In the genomic region with DNA sequence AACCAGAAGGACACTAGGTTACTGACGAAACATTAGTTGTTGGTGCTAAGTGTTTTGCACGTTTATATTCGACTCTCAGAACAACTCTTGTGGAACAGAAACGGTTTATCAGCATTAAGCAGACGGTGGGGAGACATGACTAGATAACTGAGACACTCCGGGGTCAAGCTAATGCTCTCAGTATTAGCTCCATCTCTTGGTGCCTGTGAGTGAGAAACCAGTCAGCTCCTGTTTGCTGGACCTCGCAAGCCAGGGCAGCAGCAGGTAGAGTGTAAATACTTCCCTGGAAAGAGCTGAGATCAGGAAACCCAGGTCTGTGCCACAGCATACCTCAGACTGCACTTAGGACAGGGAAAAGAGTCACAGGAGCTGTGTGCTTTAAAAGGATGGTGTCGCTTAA, we compare ENCODE assay signal across 20 mouse cellular contexts. TPM values are rescaled to one million over a fixed set of nuclear protein-coding genes. Genes with fewer than 3 reads are reported as not detected.
A peak's percentile ranks its signal among the peaks of the same experiment; 100 is the strongest.
DNase-seq lines count a peak whose midpoint lies in the region; ATAC-seq and TF ChIP-seq lines count a peak whose summit lies in the region.
"Had no signal": no experiment of that assay in that cellular context is flagged by ENCODE, and none has a peak within 500 bp of the region (broad histone marks: within the 10 kb centered on the region; RNA-seq: fewer than 3 reads in every experiment).

No protein-coding gene starts in this region.

- H3K27me3 ChIP-seq in heart, embryonic 11.5 days (ENCODE audit: control insufficient read depth, insufficient read depth, low read length): no peaks in the 10 kb centered on the region
- no peaks in the 10 kb centered on the region for H3K27me3 ChIP-seq in lung, embryonic 14.5 days (ENCODE audit: insufficient read depth, low read length)
- no peaks in the 10 kb centered on the region for H3K27me3 ChIP-seq in liver, embryonic 11.5 days (replicated peaks; ENCODE audit: control insufficient read depth, insufficient read depth, low read length)
- H3K27me3 ChIP-seq: lung, embryonic 15.5 days; megakaryocyte, embryonic 14.5 days had no signal

- peak overlapping the region; percentile 84 for H3K4me3 ChIP-seq in heart, embryonic 11.5 days (ENCODE audit: low read depth, low read length)
- 0 out of 2 replicates have a peak overlapping the region, but pooled peaks have one; percentile 86 for H3K4me3 ChIP-seq in lung, embryonic 14.5 days (ENCODE audit: low read depth, low read length)
- H3K4me3 ChIP-seq in liver, embryonic 11.5 days (ENCODE audit: low read depth, low read length): peak overlapping the region; percentile 75

- no peaks in the 10 kb centered on the region for H3K9me3 ChIP-seq in heart, embryonic 11.5 days (replicated peaks; ENCODE audit: control insufficient read depth, low read length)
- no peaks in the 10 kb centered on the region for H3K9me3 ChIP-seq in lung, embryonic 14.5 days (ENCODE audit: low read depth, low read length)
- H3K9me3 ChIP-seq in liver, embryonic 11.5 days (ENCODE audit: control insufficient read depth, low read length): no peaks in the 10 kb centered on the region
- H3K9me3 ChIP-seq: embryonic facial prominence, embryonic 10.5 days; forebrain, embryonic 10.5 days; lung, embryonic 15.5 days; megakaryocyte, embryonic 14.5 days had no signal

- H3K4me1 ChIP-seq in heart, embryonic 11.5 days (ENCODE audit: control insufficient read depth, insufficient read depth, low read length): peaks cover 9% of the 10 kb centered on the region; the same call in 1 of the 2 replicates
- 0 out of 2 replicates have a peak, but pooled peaks cover 2% of the 10 kb centered on the region for H3K4me1 ChIP-seq in lung, embryonic 14.5 days (ENCODE audit: insufficient read depth)
- peaks cover 9% of the 10 kb centered on the region for H3K4me1 ChIP-seq in liver, embryonic 11.5 days (replicated peaks; ENCODE audit: control insufficient read depth, insufficient read depth, low read length)

- 40% methylated on average over 8 of the region's 8 CpGs for WGBS in heart, embryonic 11.5 days (ENCODE audit: insufficient replicate concordance)
- WGBS in lung, embryonic 14.5 days: 38% methylated on average over 8 of the region's 8 CpGs
- WGBS in liver, embryonic 11.5 days: 24% methylated on average over 8 of the region's 8 CpGs

- peak overlapping the region; percentile 31; the same call in 1 of the 2 replicates for H3K9ac ChIP-seq in heart, embryonic 11.5 days (ENCODE audit: low read depth, low read length)
- H3K9ac ChIP-seq in lung, embryonic 14.5 days: no peak overlapping the region
- H3K9ac ChIP-seq in liver, embryonic 11.5 days (ENCODE audit: low read depth, low read length): peak overlapping the region; percentile 93

- intact Hi-C loops in heart, postnatal 14 days (cut with DNase I): no loop called here
- intact Hi-C loops in gastrocnemius, postnatal 14 days (cut with DNase I; ENCODE audit: low total_unique reads): no loop called here
- intact Hi-C loops in left cerebral cortex, postnatal 25 days (cut with DNase I): no loop called here

- peak; percentile 73; the same call in 1 of the 2 replicates for ATAC-seq in heart, embryonic 11.5 days (replicated peaks; ENCODE audit: insufficient number of reproducible peaks, low FRiP score, low TSS enrichment)
- no peak for ATAC-seq in lung, embryonic 14.5 days (ENCODE audit: insufficient read depth)
- peak; percentile 83 for ATAC-seq in liver, embryonic 11.5 days (replicated peaks; ENCODE audit: low FRiP score)
- ATAC-seq: intestine, embryonic 16.5 days had no signal

- no peaks in the 10 kb centered on the region for H3K36me3 ChIP-seq in heart, embryonic 11.5 days (ENCODE audit: control insufficient read depth, insufficient read depth, low read length)
- no peaks in the 10 kb centered on the region for H3K36me3 ChIP-seq in lung, embryonic 14.5 days (ENCODE audit: insufficient read depth)
- H3K36me3 ChIP-seq in liver, embryonic 11.5 days (ENCODE audit: control insufficient read depth, insufficient read depth, low read length): no peaks in the 10 kb centered on the region; the same call in 1 of the 2 replicates
- H3K36me3 ChIP-seq: embryonic facial prominence, embryonic 10.5 days; forebrain, embryonic 10.5 days; lung, embryonic 15.5 days had no signal

- peak overlapping the region; percentile 95; the same call in 1 of the 2 replicates for H3K4me2 ChIP-seq in heart, embryonic 11.5 days
- H3K4me2 ChIP-seq in lung, embryonic 14.5 days: peak overlapping the region; percentile 89; the same call in 1 of the 2 replicates
- peak overlapping the region; percentile 82 for H3K4me2 ChIP-seq in liver, embryonic 11.5 days

- H3K27ac ChIP-seq in heart, embryonic 11.5 days (ENCODE audit: low read depth, low read length): peak overlapping the region; percentile 79
- no peak overlapping the region; the same call in 1 of the 2 replicates for H3K27ac ChIP-seq in lung, embryonic 14.5 days (ENCODE audit: low read depth)
- H3K27ac ChIP-seq in liver, embryonic 11.5 days (ENCODE audit: low read depth, low read length): peak overlapping the region; percentile 96
- H3K27ac ChIP-seq: lung, embryonic 15.5 days had no signal

- DNase-seq in heart, postnatal 14 days: no peak
- no peak for DNase-seq in lung, embryonic 14.5 days
- DNase-seq in lung, postnatal 4 days: no peak
- no peak for DNase-seq in liver, embryonic 11.5 days (ENCODE audit: low spot score)
- DNase-seq in spleen, postnatal 10 days (ENCODE audit: low spot score in 2 of 2): peak; percentile 62 to 70
- DNase-seq in gastrocnemius, postnatal 14 days: no peak
- DNase-seq in left cerebral cortex, postnatal 25 days (ENCODE audit: low spot score in 2 of 2): no peak
- DNase-seq: adrenal gland, adult 8-10 months; cerebellum, postnatal 14 days; right cerebral cortex, adult 18-20 months; thymus, postnatal 4 days had no signal

- TF ChIP-seq CTCF in lung, embryonic 14.5 days (IDR thresholded peaks at IDR 0.05; ENCODE audit: low read depth): no peak

RNA-seq across cellular contexts. Expression of a gene that starts 1.1 kb away (rescaled TPM):
- 11.2 and 11.3 TPM in 2 replicates for polyA plus RNA-seq in heart, embryonic 11.5 days (2014; fragmentation: Nextera tagmentation; extraction: Ambion mirVana)
- 1 to 10 TPM; 6.3 to 7.8 TPM for total RNA-seq in heart, postnatal 14 days (2021)
- polyA plus RNA-seq in lung, embryonic 14.5 days (2014; fragmentation: Nextera tagmentation; extraction: Ambion mirVana): 22.4 and 25.2 TPM in 2 replicates
- polyA plus RNA-seq in liver, embryonic 11.5 days (2014; fragmentation: Nextera tagmentation; extraction: Ambion mirVana): 34.2 and 37.9 TPM in 2 replicates
- total RNA-seq in gastrocnemius, postnatal 14 days (2021): 1 to 10 TPM; 2.5 to 3.1 TPM
- total RNA-seq in left cerebral cortex, postnatal 25 days (2021): 100 to 1,000 TPM; 143 to 147 TPM

RNA-seq across cellular contexts. Expression of a gene that starts 1.1 kb away (rescaled TPM):
- 7.2 and 15.2 TPM in 2 replicates for polyA plus RNA-seq in heart, embryonic 11.5 days (2014; fragmentation: Nextera tagmentation; extraction: Ambion mirVana)
- 10 to 100 TPM; 44.8 to 45.9 TPM for total RNA-seq in heart, postnatal 14 days (2021)
- polyA plus RNA-seq in lung, embryonic 14.5 days (2014; fragmentation: Nextera tagmentation; extraction: Ambion mirVana): 2.5 and 2.7 TPM in 2 replicates
- 56.8 and 59.1 TPM in 2 replicates for polyA plus RNA-seq in liver, embryonic 11.5 days (2014; fragmentation: Nextera tagmentation; extraction: Ambion mirVana)
- total RNA-seq in gastrocnemius, postnatal 14 days (2021): 10 to 100 TPM in 1 of 2 experiments, 1 to 10 TPM in 1; 9.7 to 10.3 TPM
- 10 to 100 TPM; 42.6 to 43.9 TPM for total RNA-seq in left cerebral cortex, postnatal 25 days (2021)

RNA-seq across cellular contexts. Expression of a gene that starts 57.4 kb away (rescaled TPM):
- polyA plus RNA-seq in heart, embryonic 11.5 days (2014; fragmentation: Nextera tagmentation; extraction: Ambion mirVana): 1.0 and 1.1 TPM in 2 replicates
- total RNA-seq in heart, postnatal 14 days (2021): under 1 TPM in 1 of 2 experiments, not detected in 1; 0.86 TPM
- polyA plus RNA-seq in lung, embryonic 14.5 days (2014; fragmentation: Nextera tagmentation; extraction: Ambion mirVana): 6.0 and 7.7 TPM in 2 replicates
- polyA plus RNA-seq in liver, embryonic 11.5 days (2014; fragmentation: Nextera tagmentation; extraction: Ambion mirVana): 0.51 and 1.1 TPM in 2 replicates
- total RNA-seq in gastrocnemius, postnatal 14 days (2021): under 1 TPM in 1 of 2 experiments, not detected in 1; 0.29 TPM
- not detected for total RNA-seq in left cerebral cortex, postnatal 25 days (2021)
- total RNA-seq: adrenal gland, adult 8-10 months; gastrocnemius, adult 18-20 months; layer of hippocampus, postnatal 10 days; left cerebral cortex, postnatal 36 days had no signal
- polyA plus RNA-seq: forebrain, embryonic 10.5 days had no signal

Comparison
In these comparisons a context has a peak if more than half of its experiments do, and no peak if none do; other contexts are left out.
1. DNase-seq: peak in spleen, postnatal 10 days (2 of 2); none in heart, postnatal 14 days (0 of 2), lung, embryonic 14.5 days (single experiment), lung, postnatal 4 days (0 of 2), liver, embryonic 11.5 days (single experiment), gastrocnemius, postnatal 14 days (single experiment) and left cerebral cortex, postnatal 25 days (0 of 2).
2. RNA of a gene that starts 1.1 kb away (total RNA-seq): 143 to 147 TPM in left cerebral cortex, postnatal 25 days; 6.3 to 7.8 TPM in heart, postnatal 14 days and 2.5 to 3.1 TPM in gastrocnemius, postnatal 14 days; every median in the first group is over 10 times any median in the second.
3. Peak in every context shown above with its lines, with median percentiles within 50 percentile points of each other: H3K4me2 ChIP-seq and H3K4me3 ChIP-seq.